Comparison of ENCODE assay signal across 7 mouse cellular contexts in genomic region chr15:26875687-26876086, GRCm38 (mm10). TPM values are rescaled to one million over a fixed set of nuclear protein-coding genes. Genes with fewer than 3 reads are reported as not detected.
DNase-seq lines count a peak whose midpoint lies in the region; ATAC-seq and TF ChIP-seq lines count a peak whose summit lies in the region.

No protein-coding gene starts in this region.

- no peaks in the 10 kb centered on the region for H3K9me3 ChIP-seq in neural tube, embryonic 12.5 days

- H3K27ac ChIP-seq in gastrocnemius, adult 2 months: no peak overlapping the region
- no peak overlapping the region for H3K27ac ChIP-seq in neural tube, embryonic 12.5 days

- peak; percentile 89 for ATAC-seq in Patski
- ATAC-seq in neural tube, embryonic 12.5 days (ENCODE audit: low FRiP score, low read depth): peak; percentile 21; the same call in 1 of the 2 replicates

- no peak for DNase-seq in Patski (ENCODE audit: low read depth, low spot score)
- DNase-seq in adrenal gland, postnatal 14 days: peak; percentile 81
- peak; percentile 53 for DNase-seq in gastrocnemius, adult 2 months
- DNase-seq in kidney, adult 18-20 months: peak; percentile 24
- peak; percentile 80 to 87 for DNase-seq in left cerebral cortex, postnatal 14 days (ENCODE audit: low spot score in 2 of 2)
- DNase-seq in spleen, adult 18-20 months: no peak

- 33% methylated on average over 4 of the region's 4 CpGs for WGBS in neural tube, embryonic 12.5 days

- peaks cover 23% of the 10 kb centered on the region for H3K4me1 ChIP-seq in neural tube, embryonic 12.5 days

- no peak overlapping the region for H3K9ac ChIP-seq in neural tube, embryonic 12.5 days

- in situ Hi-C loops in Patski (cut with MboI; ENCODE audit: low pct_unique_long_range_greater_than_20kb): no loop called here

- CTCF ChIA-PET in Patski (lab: Charles Lee): interaction anchor here (0.9 to 2.0 kb wide), 4 partner anchors 10 to 123 kb away, joined by 3 to 6 read pairs (median 4); no protein-coding TSS in a partner anchor

- no peak for TF ChIP-seq CTCF in Patski (IDR thresholded peaks at IDR 0.05)
- TF ChIP-seq CTCF in gastrocnemius, adult 2 months (IDR thresholded peaks at IDR 0.05): no peak

- no peak overlapping the region for H3K4me3 ChIP-seq in gastrocnemius, adult 2 months
- H3K4me3 ChIP-seq in neural tube, embryonic 12.5 days: no peak overlapping the region

- H3K36me3 ChIP-seq in neural tube, embryonic 12.5 days: no peaks in the 10 kb centered on the region

- H3K27me3 ChIP-seq in Patski: no peaks in the 10 kb centered on the region
- H3K27me3 ChIP-seq in neural tube, embryonic 12.5 days (replicated peaks): no peaks in the 10 kb centered on the region

- H3K4me2 ChIP-seq in neural tube, embryonic 12.5 days (replicated peaks): no peak overlapping the region

- POLR2A ChIA-PET in Patski (lab: Charles Lee): no interaction called here

- intact Hi-C loops in gastrocnemius, adult 2 months (cut with DNase I): no loop called here
- intact Hi-C loops in left cerebral cortex, postnatal 14 days (cut with DNase I): no loop called here

RNA-seq across cellular contexts. Expression of gene Fbxl7, which starts 19.7 kb away (rescaled TPM):
- polyA plus RNA-seq in Patski (2021): 2.6 TPM
- total RNA-seq in adrenal gland, postnatal 14 days (2021): 9.9 and 11.2 TPM in 2 replicates
- 1 to 10 TPM in 1 of 2 experiments, under 1 TPM in 1; 0.89 to 2.3 TPM for total RNA-seq in gastrocnemius, adult 2 months (2021)
- total RNA-seq in left cerebral cortex, postnatal 14 days (2021): 1 to 10 TPM; 2.7 to 3.2 TPM
- polyA plus RNA-seq in neural tube, embryonic 12.5 days (2016; fragmentation: Nextera tagmentation; extraction: Ambion mirVana): 24.4 and 24.7 TPM in 2 replicates

Comparison
In these comparisons a context has a peak if more than half of its experiments do, and no peak if none do; other contexts are left out.
1. DNase-seq: peak in adrenal gland, postnatal 14 days (single experiment), gastrocnemius, adult 2 months (single experiment), kidney, adult 18-20 months (single experiment) and left cerebral cortex, postnatal 14 days (2 of 2); none in Patski (single experiment) and spleen, adult 18-20 months (0 of 2).